Mouse (Mus musculus): Measurements from ENCODE around the gene Gm4787. TPM values are rescaled to one million over a fixed set of nuclear protein-coding genes. Genes with fewer than 3 reads are reported as not detected.

Gene Gm4787
- polyA plus RNA-seq (2012; rRNA removed), result 0.11 and 0.20 TPM in 2 replicates

GRCm38 (mm10) chr12:81379364-81379763, at the start of gene Gm4787:
Gm4787 (minus strand) TSS chr12:81379464.

GRCm38 (mm10) chr12:81421846-81422245, 42.6 kb upstream of the Gm4787 start, which contains the start of gene Adam4:
Adam4 (minus strand) TSS chr12:81421946.

GRCm38 (mm10) chr12:81332875-81333421, 46.3 kb downstream of the Gm4787 start, which contains the start of gene Slc8a3:
Slc8a3 (minus strand) TSS chr12:81333180.

Other genes starting within 250 kb of the Gm4787 start
- 0.36 and 0.52 TPM in 2 replicates for gene Slc8a3, start 46.3 kb downstream of the Gm4787 start, polyA plus RNA-seq (2012; rRNA removed)
- 0.08 and 0.12 TPM in 2 replicates for gene Adam4, start 42.5 kb upstream of the Gm4787 start, polyA plus RNA-seq (2012; rRNA removed)
- 63.5 and 81.7 TPM in 2 replicates for gene Cox16, start 105.7 kb upstream of the Gm4787 start, polyA plus RNA-seq (2012; rRNA removed)
- gene Gm20498, start 153.4 kb upstream of the Gm4787 start, polyA plus RNA-seq (2012; rRNA removed), result 8.8 and 15.9 TPM in 2 replicates
- 13.3 and 21.7 TPM in 2 replicates for gene Synj2bp, start 153.4 kb upstream of the Gm4787 start, polyA plus RNA-seq (2012; rRNA removed)
- gene Adam21, start 189.0 kb upstream of the Gm4787 start, polyA plus RNA-seq (2012; rRNA removed), result 0.05 TPM in 1 of 2 replicates, not detected in the other
- gene Med6, start 215.5 kb upstream of the Gm4787 start, polyA plus RNA-seq (2012; rRNA removed), result 3.3 and 5.0 TPM in 2 replicates